Mouse (Mus musculus) intestine, embryonic 15.5 days (tissue): ENCODE results near the gene Srrd. TPM values are rescaled to one million over a fixed set of nuclear protein-coding genes. Genes with fewer than 3 reads are reported as not detected.
A peak's percentile ranks its signal among the peaks of the same experiment; 100 is the strongest.

Experiments used
- ATAC-seq: fragments of 200-750 bp; cut with Nextera tagmentation; 2 replicates; pipeline ENCODE4 v1.8.0; 2017; ENCODE audit warnings: moderate TSS enrichment, moderate library complexity
- H3K27ac ChIP-seq: fragments of 300-500 bp; sonication (generic); 2 replicates; pipeline ENCODE4 v1.5.1; 2015; ENCODE audit warnings: mild to moderate bottlenecking, inconsistent platforms
- H3K27me3 ChIP-seq: fragments of 300-500 bp; sonication (generic); replicated peaks from 2 replicates; pipeline ENCODE4 v1.6.1; 2015; ENCODE audit warnings: inconsistent platforms
- H3K36me3 ChIP-seq: fragments of 300-500 bp; sonication (generic); 2 replicates; pipeline ENCODE4 v1.6.1; 2015; ENCODE audit warnings: inconsistent platforms
- H3K4me1 ChIP-seq: fragments of 300-500 bp; sonication (generic); replicated peaks from 2 replicates; pipeline ENCODE4 v1.6.1; 2015; ENCODE audit warnings: inconsistent platforms
- H3K4me2 ChIP-seq: fragments of 300-500 bp; sonication (generic); replicated peaks from 2 replicates; pipeline ENCODE4 v1.6.1; 2015; ENCODE audit warnings: mild to moderate bottlenecking, inconsistent platforms
- H3K4me3 ChIP-seq: fragments of 300-500 bp; sonication (generic); replicated peaks from 2 replicates; pipeline ENCODE4 v1.5.1; 2015; ENCODE audit warnings: inconsistent platforms
- H3K9ac ChIP-seq: fragments of 300-500 bp; sonication (generic); 2 replicates; pipeline ENCODE4 v1.6.1; 2015; ENCODE audit warnings: inconsistent platforms
- H3K9me3 ChIP-seq: fragments of 300-500 bp; sonication (generic); 2 replicates; pipeline ENCODE4 v1.6.1; 2016; ENCODE audit warnings: inconsistent platforms
- WGBS: fragments of 180-500 bp; shearing (Covaris S2); methylation state at CpG from one replicate; pipeline ENCODE4 v1.1.7; 2015; 5-methylcytosine and 5-hydroxymethylcytosine counted together
- polyA plus RNA-seq: library from polyadenylated mRNA; unstranded; fragments of >200 nt; fragmentation: Nextera tagmentation; extraction: Ambion mirVana; gene quantifications from 2 replicates; pipeline ENCODE4 v1.2.1, GENCODE M21; 2015

Gene Srrd
- polyA plus RNA-seq, 1 experiment from 2014 or later, result 32.2 TPM

GRCm38 (mm10) chr5:112376111-112376510 lies 33.3 kb upstream of the Srrd start:
- Histone ChIP-seq H3K4me3 (no peak overlapping the region), H3K27me3 (no peaks in the 10 kb centered on the region), H3K9me3 (no peaks in the 10 kb centered on the region), H3K4me1 (no peaks in the 10 kb centered on the region), H3K27ac (no peak overlapping the region), H3K9ac (no peak overlapping the region), H3K4me2 (no peak overlapping the region), H3K36me3 (peaks cover 22% of the 10 kb centered on the region; the same call in 1 of the 2 replicates)
- no peak for ATAC-seq
- 94% methylated on average over 4 of the region's 4 CpGs for WGBS

GRCm38 (mm10) chr5:112371933-112372332 lies 29.1 kb upstream of the Srrd start:
- no peaks in the 10 kb centered on the region for H3K4me1 ChIP-seq
- no peaks in the 10 kb centered on the region for H3K9me3 ChIP-seq
- no peak overlapping the region for H3K4me2 ChIP-seq
- peaks cover 35% of the 10 kb centered on the region for H3K36me3 ChIP-seq
- H3K27ac ChIP-seq, result no peak overlapping the region
- no peak for ATAC-seq
- H3K4me3 ChIP-seq, result no peak overlapping the region
- H3K9ac ChIP-seq, result no peak overlapping the region
- no peaks in the 10 kb centered on the region for H3K27me3 ChIP-seq
- WGBS, result 76% methylated on average over 7 of the region's 7 CpGs

- WGBS, result 91% methylated on average over 12 of the region's 12 CpGs
- no peak for ATAC-seq
Observed at GRCm38 (mm10) chr5:112370236-112370813, 27.5 kb upstream of the Srrd start.

GRCm38 (mm10) chr5:112369326-112369725 lies 26.5 kb upstream of the Srrd start:
- Histone ChIP-seq H3K36me3 (peaks cover 27% of the 10 kb centered on the region), H3K4me1 (no peaks in the 10 kb centered on the region), H3K9ac (no peak overlapping the region), H3K27me3 (no peaks in the 10 kb centered on the region), H3K4me2 (no peak overlapping the region), H3K9me3 (no peaks in the 10 kb centered on the region), H3K27ac (no peak overlapping the region), H3K4me3 (no peak overlapping the region)
- 93% methylated on average over 13 of the region's 13 CpGs for WGBS
- ATAC-seq, result no peak

More at GRCm38 (mm10) chr5:112370236-112370813, 27.5 kb upstream of the Srrd start:
- H3K36me3 ChIP-seq, result peaks cover 33% of the 10 kb centered on the region
- no peak overlapping the region for H3K4me3 ChIP-seq
- H3K4me2 ChIP-seq, result no peak overlapping the region
- no peaks in the 10 kb centered on the region for H3K4me1 ChIP-seq
- no peak overlapping the region for H3K27ac ChIP-seq
- H3K9ac ChIP-seq, result no peak overlapping the region
- H3K9me3 ChIP-seq, result no peaks in the 10 kb centered on the region
- H3K27me3 ChIP-seq, result no peaks in the 10 kb centered on the region

GRCm38 (mm10) chr5:112368666-112369065 lies 25.8 kb upstream of the Srrd start:
- H3K9ac ChIP-seq, result no peak overlapping the region
- 97% methylated on average over 10 of the region's 10 CpGs for WGBS
- no peak overlapping the region for H3K4me3 ChIP-seq
- no peak for ATAC-seq
- peaks cover 27% of the 10 kb centered on the region for H3K36me3 ChIP-seq
- H3K27me3 ChIP-seq, result no peaks in the 10 kb centered on the region
- H3K4me2 ChIP-seq, result no peak overlapping the region
- H3K27ac ChIP-seq, result no peak overlapping the region
- H3K9me3 ChIP-seq, result no peaks in the 10 kb centered on the region
- H3K4me1 ChIP-seq, result no peaks in the 10 kb centered on the region

- Histone ChIP-seq H3K4me1 (no peaks in the 10 kb centered on the region), H3K27ac (no peak overlapping the region), H3K4me3 (no peak overlapping the region), H3K36me3 (peaks cover 27% of the 10 kb centered on the region), H3K4me2 (no peak overlapping the region), H3K9ac (no peak overlapping the region), H3K27me3 (no peaks in the 10 kb centered on the region), H3K9me3 (no peaks in the 10 kb centered on the region)
- WGBS, result 89% methylated on average over 12 of the region's 12 CpGs
- ATAC-seq, result no peak
Observed at GRCm38 (mm10) chr5:112367929-112368328, 25.1 kb upstream of the Srrd start.

- no peak for ATAC-seq
- 88% methylated on average over 4 of the region's 4 CpGs for WGBS
- Histone ChIP-seq H3K4me1 (no peaks in the 10 kb centered on the region), H3K9ac (no peak overlapping the region), H3K27me3 (no peaks in the 10 kb centered on the region), H3K4me3 (no peak overlapping the region), H3K27ac (no peak overlapping the region), H3K36me3 (peaks cover 27% of the 10 kb centered on the region), H3K4me2 (no peak overlapping the region), H3K9me3 (no peaks in the 10 kb centered on the region)
Observed at GRCm38 (mm10) chr5:112367338-112367737, 24.5 kb upstream of the Srrd start.

GRCm38 (mm10) chr5:112366879-112367278 lies 24.0 kb upstream of the Srrd start:
- Histone ChIP-seq H3K9ac (no peak overlapping the region), H3K27me3 (no peaks in the 10 kb centered on the region), H3K27ac (no peak overlapping the region), H3K4me1 (no peaks in the 10 kb centered on the region), H3K4me2 (no peak overlapping the region), H3K9me3 (no peaks in the 10 kb centered on the region), H3K36me3 (peaks cover 24% of the 10 kb centered on the region), H3K4me3 (no peak overlapping the region)
- 93% methylated on average over 6 of the region's 6 CpGs for WGBS
- no peak for ATAC-seq

- Histone ChIP-seq H3K4me2 (no peak overlapping the region), H3K4me3 (no peak overlapping the region), H3K36me3 (peaks cover 8% of the 10 kb centered on the region), H3K9me3 (no peaks in the 10 kb centered on the region), H3K9ac (no peak overlapping the region), H3K27me3 (no peaks in the 10 kb centered on the region), H3K4me1 (no peaks in the 10 kb centered on the region), H3K27ac (no peak overlapping the region)
- 46% methylated on average over 10 of the region's 10 CpGs for WGBS
- ATAC-seq, result no peak
Observed at GRCm38 (mm10) chr5:112364184-112364797, 21.5 kb upstream of the Srrd start.

GRCm38 (mm10) chr5:112360077-112360476 lies 17.2 kb upstream of the Srrd start:
- Histone ChIP-seq H3K9ac (no peak overlapping the region), H3K27ac (no peak overlapping the region), H3K4me1 (no peaks in the 10 kb centered on the region), H3K36me3 (0 out of 2 replicates have a peak, but pooled peaks cover 4% of the 10 kb centered on the region), H3K4me2 (no peak overlapping the region), H3K4me3 (no peak overlapping the region), H3K9me3 (no peaks in the 10 kb centered on the region), H3K27me3 (no peaks in the 10 kb centered on the region)
- peak; percentile 42 for ATAC-seq
- 82% methylated on average over 3 of the region's 3 CpGs for WGBS

- no peak for ATAC-seq
- no peaks in the 10 kb centered on the region for H3K9me3 ChIP-seq
- H3K4me2 ChIP-seq, result no peak overlapping the region
- no peaks in the 10 kb centered on the region for H3K4me1 ChIP-seq
- 86% methylated on average over 4 of the region's 4 CpGs for WGBS
- no peak overlapping the region for H3K4me3 ChIP-seq
- H3K27me3 ChIP-seq, result no peaks in the 10 kb centered on the region
- 0 out of 2 replicates have a peak, but pooled peaks cover 4% of the 10 kb centered on the region for H3K36me3 ChIP-seq
- H3K27ac ChIP-seq, result no peak overlapping the region
- H3K9ac ChIP-seq, result no peak overlapping the region
Observed at GRCm38 (mm10) chr5:112359520-112359919, 16.7 kb upstream of the Srrd start.

- no peak for ATAC-seq
- H3K4me1 ChIP-seq, result no peaks in the 10 kb centered on the region
- no peak overlapping the region for H3K27ac ChIP-seq
- WGBS, result 85% methylated on average over 9 of the region's 9 CpGs
- H3K4me3 ChIP-seq, result no peak overlapping the region
- H3K9ac ChIP-seq, result no peak overlapping the region
- peaks cover 7% of the 10 kb centered on the region; the same call in 1 of the 2 replicates for H3K36me3 ChIP-seq
- no peak overlapping the region for H3K4me2 ChIP-seq
- H3K9me3 ChIP-seq, result no peaks in the 10 kb centered on the region
- H3K27me3 ChIP-seq, result no peaks in the 10 kb centered on the region
Observed at GRCm38 (mm10) chr5:112356322-112356721, 13.5 kb upstream of the Srrd start.

- Histone ChIP-seq H3K9me3 (no peaks in the 10 kb centered on the region), H3K4me3 (no peak within 1 kb of the TSS), H3K4me2 (no peak within 1 kb of the TSS), H3K4me1 (no peaks in the 10 kb centered on the region), H3K9ac (no peak within 1 kb of the TSS), H3K36me3 (peaks cover 7% of the 10 kb centered on the region; the same call in 1 of the 2 replicates), H3K27ac (no peak within 1 kb of the TSS), H3K27me3 (no peaks in the 10 kb centered on the region)
- peak; percentile 60; the same call in 1 of the 2 replicates for ATAC-seq
- WGBS, result 64% methylated on average over 13 of the region's 13 CpGs
Observed at GRCm38 (mm10) chr5:112355910-112356309, 13.1 kb upstream of the Srrd start, which contains the start of gene Gm6583. TSS of gene Gm6583 (minus strand) at chr5:112356033.
